Mouse (Mus musculus) G1E (cell line): ENCODE data around the gene Tmod2. TPM values are rescaled to one million over a fixed set of nuclear protein-coding genes. Genes with fewer than 3 reads are reported as not detected.

Experiments used
- ATAC-seq: 2 replicates; pipeline ENCODE4 v1.8.0; 2016; ENCODE audit warnings: mild to moderate bottlenecking; ENCODE audit not compliant: insufficient number of reproducible peaks, poor library complexity, low FRiP score, severe bottlenecking; ENCODE audit errors: extremely low read depth
- DNase-seq: peaks from one replicate; pipeline ENCODE4 v3.0.0; 2012; ENCODE audit warnings: low spot score
- H3K27me3 ChIP-seq: 2 replicates; pipeline ENCODE4 v1.6.1; 2012; ENCODE audit warnings: mild to moderate bottlenecking, low read length, inconsistent platforms; ENCODE audit not compliant: insufficient read depth
- H3K36me3 ChIP-seq: replicated peaks from 2 replicates; pipeline ENCODE3; 2012; ENCODE audit warnings: mild to moderate bottlenecking, inconsistent platforms
- H3K4me1 ChIP-seq: 2 replicates; pipeline ENCODE4 v1.6.1; 2012; ENCODE audit warnings: low read depth, low read length, inconsistent platforms, mixed read lengths; ENCODE audit not compliant: insufficient read depth
- H3K4me3 ChIP-seq: 2 replicates; pipeline ENCODE4 v1.5.1; 2012; ENCODE audit warnings: low read depth, mild to moderate bottlenecking, inconsistent platforms, low read length, moderate library complexity, mixed read lengths
- H3K9me3 ChIP-seq: replicated peaks from 2 replicates; pipeline ENCODE4 v1.6.1; 2012; ENCODE audit warnings: inconsistent platforms
- CTCF ChIP-seq: IDR thresholded peaks from 2 replicates; pipeline ENCODE4 v1.5.1; 2012; ENCODE audit warnings: low read depth, low read length, inconsistent platforms, mixed read lengths
- GATA1 ChIP-seq: IDR thresholded peaks from 2 replicates; pipeline ENCODE4 v1.6.1; 2012; ENCODE audit warnings: borderline replicate concordance, low read length, inconsistent platforms, mixed read lengths
- GATA2 ChIP-seq: IDR thresholded peaks from 2 replicates; pipeline ENCODE4 v1.6.1; 2012; ENCODE audit warnings: low read depth, low read length, inconsistent platforms, borderline replicate concordance
- POLR2AphosphoS5 ChIP-seq: IDR thresholded peaks from 2 replicates; pipeline ENCODE4 v1.6.1; 2012; ENCODE audit warnings: low read depth, low read length, inconsistent platforms; ENCODE audit not compliant: insufficient replicate concordance
- TAL1 ChIP-seq: conservative IDR thresholded peaks from 2 replicates; pipeline ENCODE4 v1.6.1; 2012; ENCODE audit warnings: low read depth, low read length, inconsistent platforms, mixed read lengths
- polyA plus RNA-seq: library from polyadenylated mRNA; stranded (reverse); fragments of >175 nt; gene quantifications from 2 replicates; pipeline ENCODE4 v1.2.3, GENCODE M21; 2012
- total RNA-seq, 2 experiments: library from RNA; stranded (forward) in 1 of 2; stranded (reverse) in 1 of 2; fragments of 200-1000 nt in 1 of 2; fragments of >200 nt in 1 of 2; fragmentation: Nextera tagmentation in 1 of 2; gene quantifications; 2 replicates each; pipeline ENCODE4 v1.2.3; 2014 to 2017

Tmod2 gene
- total and polyA plus RNA-seq, 3 experiments, result 0.38 TPM; not detected in 2

- Histone ChIP-seq H3K36me3 (no peaks in the 10 kb centered on the region), H3K4me1 (no peaks in the 10 kb centered on the region), H3K27me3 (peaks cover 17% of the 10 kb centered on the region), H3K4me3 (no peak overlapping the region), H3K9me3 (no peaks in the 10 kb centered on the region)
- no peak for DNase-seq
- no peak for TF ChIP-seq GATA1
- TF ChIP-seq GATA2, result no peak
- no peak for TF ChIP-seq POLR2AphosphoS5
- TF ChIP-seq CTCF, result no peak
- no peak for TF ChIP-seq TAL1
- no peak for ATAC-seq
Observed at GRCm38 (mm10) chr9:75593481-75593880, 17.6 kb downstream of the Tmod2 start.

- ATAC-seq, result no peak
- H3K9me3 ChIP-seq, result no peaks in the 10 kb centered on the region
- TF ChIP-seq TAL1 (no peak), POLR2AphosphoS5 (no peak), CTCF (no peak), GATA1 (no peak), GATA2 (no peak)
Observed at GRCm38 (mm10) chr9:75589850-75590790, 21.0 kb downstream of the Tmod2 start.

GRCm38 (mm10) chr9:75581694-75582350 is 29.3 kb downstream of the Tmod2 start:
- Histone ChIP-seq H3K27me3 (no peaks in the 10 kb centered on the region; the same call in 1 of the 2 replicates), H3K36me3 (no peaks in the 10 kb centered on the region), H3K9me3 (no peaks in the 10 kb centered on the region), H3K4me1 (no peaks in the 10 kb centered on the region; the same call in none of the 2 replicates), H3K4me3 (no peak overlapping the region)
- ATAC-seq (no peak), DNase-seq (peak; percentile 13)
- TF ChIP-seq GATA1 (no peak), GATA2 (no peak), TAL1 (no peak), POLR2AphosphoS5 (no peak), CTCF (peak; percentile 53)

More at GRCm38 (mm10) chr9:75589850-75590790, 21.0 kb downstream of the Tmod2 start:
- Histone ChIP-seq H3K36me3 (no peaks in the 10 kb centered on the region), H3K27me3 (peaks cover 16% of the 10 kb centered on the region), H3K4me1 (no peaks in the 10 kb centered on the region), H3K4me3 (no peak overlapping the region)
- no peak for DNase-seq

GRCm38 (mm10) chr9:75579321-75579720 is 31.8 kb downstream of the Tmod2 start:
- Histone ChIP-seq H3K4me3 (no peak overlapping the region), H3K27me3 (peaks cover 3% of the 10 kb centered on the region; the same call in 1 of the 2 replicates), H3K36me3 (no peaks in the 10 kb centered on the region), H3K4me1 (no peaks in the 10 kb centered on the region; the same call in none of the 2 replicates), H3K9me3 (no peaks in the 10 kb centered on the region)
- ATAC-seq, result no peak
- TF ChIP-seq TAL1 (no peak), GATA2 (no peak), CTCF (no peak), GATA1 (no peak), POLR2AphosphoS5 (no peak)
- DNase-seq, result no peak

GRCm38 (mm10) chr9:75571036-75571942 is 39.8 kb downstream of the Tmod2 start:
- Histone ChIP-seq H3K4me1 (no peaks in the 10 kb centered on the region), H3K9me3 (no peaks in the 10 kb centered on the region), H3K36me3 (no peaks in the 10 kb centered on the region), H3K27me3 (peaks cover 27% of the 10 kb centered on the region), H3K4me3 (no peak overlapping the region)
- ATAC-seq, result no peak
- no peak for DNase-seq
- no peak for TF ChIP-seq POLR2AphosphoS5
- no peak for TF ChIP-seq TAL1
- no peak for TF ChIP-seq CTCF
- TF ChIP-seq GATA2, result no peak
- TF ChIP-seq GATA1, result no peak
